In genomic region chr2:180207840-180208239, GRCm38 (mm10) we compare ENCODE assay signal across 9 mouse cellular contexts. TPM values are rescaled to one million over a fixed set of nuclear protein-coding genes. Genes with fewer than 3 reads are reported as not detected.
DNase-seq lines count a peak whose midpoint lies in the region; ATAC-seq lines count a peak whose summit lies in the region.
"Had no signal": no experiment of that assay in that cellular context is flagged by ENCODE, and none has a peak within 500 bp of the region (broad histone marks: within the 10 kb centered on the region; RNA-seq: fewer than 3 reads in every experiment).

No protein-coding gene starts in this region.

- no peak overlapping the region for H3K4me2 ChIP-seq in midbrain, embryonic 11.5 days
- no peak overlapping the region for H3K4me2 ChIP-seq in midbrain, embryonic 15.5 days
- H3K4me2 ChIP-seq: embryonic facial prominence, embryonic 12.5 days had no signal

- H3K36me3 ChIP-seq in midbrain, embryonic 11.5 days (ENCODE audit: control insufficient read depth, insufficient read depth, low read length) = no peaks in the 10 kb centered on the region
- no peaks in the 10 kb centered on the region for H3K36me3 ChIP-seq in midbrain, embryonic 15.5 days (replicated peaks)
- H3K36me3 ChIP-seq: embryonic facial prominence, embryonic 12.5 days had no signal

- H3K4me1 ChIP-seq in midbrain, embryonic 11.5 days (ENCODE audit: control insufficient read depth, insufficient read depth, low read length) = no peaks in the 10 kb centered on the region
- peaks cover 11% of the 10 kb centered on the region for H3K4me1 ChIP-seq in midbrain, embryonic 15.5 days
- H3K4me1 ChIP-seq: embryonic facial prominence, embryonic 12.5 days had no signal

- WGBS in midbrain, embryonic 11.5 days = 70% methylated on average over 7 of the region's 7 CpGs
- 60% methylated on average over 7 of the region's 7 CpGs for WGBS in midbrain, embryonic 15.5 days

- H3K27ac ChIP-seq in midbrain, embryonic 11.5 days (ENCODE audit: low read depth, low read length) = no peak overlapping the region
- H3K27ac ChIP-seq in midbrain, embryonic 15.5 days = no peak overlapping the region
- H3K27ac ChIP-seq: embryonic facial prominence, embryonic 12.5 days had no signal

- DNase-seq in midbrain, embryonic 11.5 days (ENCODE audit: low spot score, missing footprints) = peak; percentile 87
- peak; percentile 67 to 77 for DNase-seq in adrenal gland, postnatal 36 days
- DNase-seq in heart, adult 8-10 months (ENCODE audit: low spot score) = peak; percentile 73
- DNase-seq in kidney, postnatal 36 days = peak; percentile 77 to 85
- DNase-seq in neural tube, embryonic 10.5 days (ENCODE audit: extremely low spot score, low spot score) = peak; percentile 50
- no peak for DNase-seq in layer of hippocampus, postnatal 25 days (ENCODE audit: extremely low spot score in 1 of 2, low spot score in 1 of 2)
- DNase-seq in left cerebral cortex, adult 8-10 months (ENCODE audit: low spot score in 2 of 2) = no peak

- H3K9me3 ChIP-seq in midbrain, embryonic 11.5 days (ENCODE audit: control insufficient read depth, low read length) = no peaks in the 10 kb centered on the region; the same call in 1 of the 2 replicates
- no peaks in the 10 kb centered on the region for H3K9me3 ChIP-seq in midbrain, embryonic 15.5 days
- H3K9me3 ChIP-seq: embryonic facial prominence, embryonic 12.5 days had no signal

- H3K4me3 ChIP-seq in midbrain, embryonic 11.5 days (ENCODE audit: low read depth, low read length) = no peak overlapping the region
- H3K4me3 ChIP-seq in midbrain, embryonic 15.5 days = no peak overlapping the region
- H3K4me3 ChIP-seq: embryonic facial prominence, embryonic 12.5 days had no signal

- H3K9ac ChIP-seq in midbrain, embryonic 11.5 days (ENCODE audit: low read length) = no peak overlapping the region
- H3K9ac ChIP-seq in midbrain, embryonic 15.5 days = no peak overlapping the region
- H3K9ac ChIP-seq: embryonic facial prominence, embryonic 12.5 days had no signal

- ATAC-seq in midbrain, embryonic 11.5 days (ENCODE audit: low FRiP score) = no peak
- ATAC-seq in midbrain, embryonic 15.5 days (replicated peaks) = no peak

- H3K27me3 ChIP-seq in midbrain, embryonic 11.5 days (ENCODE audit: control insufficient read depth, insufficient read depth, low read length) = no peaks in the 10 kb centered on the region
- H3K27me3 ChIP-seq in midbrain, embryonic 15.5 days (replicated peaks) = no peaks in the 10 kb centered on the region
- H3K27me3 ChIP-seq: embryonic facial prominence, embryonic 12.5 days had no signal

RNA-seq across cellular contexts. Expression of gene Lama5, which starts 17.8 kb away (rescaled TPM):
- 3.8 and 3.9 TPM in 2 replicates for polyA plus RNA-seq in midbrain, embryonic 11.5 days (2014; fragmentation: Nextera tagmentation; extraction: Ambion mirVana)
- 1.6 and 1.7 TPM in 2 replicates for polyA plus RNA-seq in midbrain, embryonic 15.5 days (2015; fragmentation: Nextera tagmentation; extraction: Ambion mirVana)
- total RNA-seq in adrenal gland, postnatal 36 days (2021) = 10 to 100 TPM; 25.7 to 74.5 TPM
- 100 to 1,000 TPM in 1 of 4 experiments, 10 to 100 TPM in 3; 78.1 to 110 (median 93.3) TPM for total RNA-seq in heart, adult 8-10 months (2022)
- total RNA-seq in layer of hippocampus, postnatal 25 days (2021) = 10 to 100 TPM in 1 of 2 experiments, 1 to 10 TPM in 1; 5.7 to 10.2 TPM
- 10 to 100 TPM in 1 of 4 experiments, 1 to 10 TPM in 3; 5.9 to 11.1 (median 7.3) TPM for total RNA-seq in left cerebral cortex, adult 8-10 months (2022)

RNA-seq across cellular contexts. Expression of gene Adrm1, which starts 36.6 kb away (rescaled TPM):
- 170 and 171 TPM in 2 replicates for polyA plus RNA-seq in midbrain, embryonic 11.5 days (2014; fragmentation: Nextera tagmentation; extraction: Ambion mirVana)
- polyA plus RNA-seq in midbrain, embryonic 15.5 days (2015; fragmentation: Nextera tagmentation; extraction: Ambion mirVana) = 205 and 213 TPM in 2 replicates
- 100 to 1,000 TPM; 148 to 182 TPM for total RNA-seq in adrenal gland, postnatal 36 days (2021)
- 10 to 100 TPM; 80.8 to 93.9 (median 90.0) TPM for total RNA-seq in heart, adult 8-10 months (2022)
- 100 to 1,000 TPM; 104 to 108 TPM for total RNA-seq in layer of hippocampus, postnatal 25 days (2021)
- total RNA-seq in left cerebral cortex, adult 8-10 months (2022) = 100 to 1,000 TPM; 107 to 109 (median 108) TPM

RNA-seq across cellular contexts. Expression of gene Rps21, which starts 49.3 kb away (rescaled TPM):
- 443 and 494 TPM in 2 replicates for polyA plus RNA-seq in midbrain, embryonic 11.5 days (2014; fragmentation: Nextera tagmentation; extraction: Ambion mirVana)
- 284 and 315 TPM in 2 replicates for polyA plus RNA-seq in midbrain, embryonic 15.5 days (2015; fragmentation: Nextera tagmentation; extraction: Ambion mirVana)
- 100 to 1,000 TPM; 736 to 838 TPM for total RNA-seq in adrenal gland, postnatal 36 days (2021)
- 100 to 1,000 TPM; 452 to 674 (median 565) TPM for total RNA-seq in heart, adult 8-10 months (2022)
- 100 to 1,000 TPM; 617 to 738 TPM for total RNA-seq in layer of hippocampus, postnatal 25 days (2021)
- 100 to 1,000 TPM; 616 to 845 (median 743) TPM for total RNA-seq in left cerebral cortex, adult 8-10 months (2022)

Comparison
In these comparisons a context has a peak if more than half of its experiments do, and no peak if none do; other contexts are left out.
1. DNase-seq: peak in midbrain, embryonic 11.5 days (single experiment), adrenal gland, postnatal 36 days (2 of 2), heart, adult 8-10 months (single experiment), kidney, postnatal 36 days (2 of 2) and neural tube, embryonic 10.5 days (single experiment); none in layer of hippocampus, postnatal 25 days (0 of 2) and left cerebral cortex, adult 8-10 months (0 of 2).